Mouse (Mus musculus) frontal cortex, postnatal 25 days (tissue): ENCODE measurements at regions not wholly inside any gene's neighbourhood (a gene's known extent, or its start where the extent isn't known, plus 50 kb on each side); places are given as distances from the start of the nearest gene placed in this dataset.

Experiments
- DNase-seq, 2 experiments: peaks; one replicate each; pipeline ENCODE4 v3.0.0; 2022; ENCODE audit warnings: low spot score in 2 of 2

- DNase-seq: peak; percentile 25 to 35
Observed at GRCm38 (mm10) chr7:59891363-59891762, 113.5 kb downstream of the Snurf start.

GRCm38 (mm10) chr7:59858480-59858879 lies 146.4 kb downstream of the Snurf start:
- peak in 1 of 2 experiments; percentile 10 for DNase-seq
